Mouse (Mus musculus): Measurements from ENCODE around the gene Nup107. TPM values are rescaled to one million over a fixed set of nuclear protein-coding genes. Genes with fewer than 3 reads are reported as not detected.
"Not testable (repeated sequence)": the region's sequence is repeated elsewhere in the genome, so short reads cannot be mapped to it uniquely, and the experiment has no call there.

Nup107 gene
- total RNA-seq, 2 experiments from 2014 or later: 5.8 to 6.6 TPM

- intact Hi-C loops (cut with DNase I): no loop called here
- Histone ChIP-seq H3K27ac (peak overlapping the region; percentile 48), H3K4me3 (peak overlapping the region; percentile 5; the same call in 1 of the 2 replicates)
- TF ChIP-seq CTCF (IDR thresholded peaks at IDR 0.05): no peak
- DNase-seq: peak; percentile 52
These were observed 74.1 kb downstream of the Nup107 start for GRCm38 (mm10) chr10:117718161-117719119.

DNA sequence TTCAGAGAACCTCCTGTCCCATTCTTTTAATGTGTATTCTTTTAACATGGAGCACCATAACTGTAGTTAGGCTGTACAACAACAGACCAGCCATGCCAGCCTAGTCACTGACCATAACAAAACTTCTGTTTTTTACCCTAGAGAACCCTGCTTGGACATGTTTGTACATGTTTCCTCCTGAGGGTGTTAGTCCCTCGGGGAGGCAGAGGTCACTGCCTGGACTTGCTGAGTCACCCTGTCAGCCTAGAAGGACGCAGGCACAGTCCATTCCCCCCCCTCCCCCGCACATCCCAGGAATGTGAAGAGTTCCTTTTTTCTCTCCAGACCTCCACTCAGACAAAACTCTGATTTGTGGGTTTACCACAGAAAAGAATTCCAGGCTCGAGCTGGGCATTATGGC, 74.9 kb downstream of the Nup107 start:
- intact Hi-C loops (cut with DNase I): no loop called here
- TF ChIP-seq CTCF (IDR thresholded peaks at IDR 0.05): no peak
- no peak overlapping the region for H3K4me3 ChIP-seq
- H3K27ac ChIP-seq: peak overlapping the region; percentile 48
- DNase-seq: peak; percentile 63

GRCm38 (mm10) chr10:117716686-117717085, 75.8 kb downstream of the Nup107 start:
- Histone ChIP-seq H3K4me3 (no peak overlapping the region), H3K27ac (no peak overlapping the region)
- no peak for DNase-seq
- intact Hi-C loops (cut with DNase I): no loop called here
- no peak for TF ChIP-seq CTCF (IDR thresholded peaks at IDR 0.05)

DNA sequence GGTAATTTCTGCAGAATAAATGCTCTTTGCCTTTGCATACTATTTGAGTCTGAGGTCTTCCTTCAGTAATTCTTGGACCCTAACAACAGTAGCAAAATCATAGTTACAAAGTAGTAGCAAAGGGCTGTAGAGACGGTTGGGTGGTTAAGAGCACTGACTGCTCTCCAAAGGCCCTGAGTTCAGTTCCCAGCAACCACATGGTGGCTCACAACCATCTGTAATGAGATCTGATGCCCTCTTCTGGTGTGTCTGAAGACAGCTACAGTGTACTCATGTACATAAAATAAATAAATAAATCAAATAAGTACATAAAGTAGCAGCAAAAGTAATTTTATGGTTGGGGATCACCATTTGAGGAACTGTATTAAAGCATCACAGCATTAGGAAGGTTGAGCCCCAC, 76.9 kb downstream of the Nup107 start:
- not testable (repeated sequence) for H3K27ac ChIP-seq

DNA sequence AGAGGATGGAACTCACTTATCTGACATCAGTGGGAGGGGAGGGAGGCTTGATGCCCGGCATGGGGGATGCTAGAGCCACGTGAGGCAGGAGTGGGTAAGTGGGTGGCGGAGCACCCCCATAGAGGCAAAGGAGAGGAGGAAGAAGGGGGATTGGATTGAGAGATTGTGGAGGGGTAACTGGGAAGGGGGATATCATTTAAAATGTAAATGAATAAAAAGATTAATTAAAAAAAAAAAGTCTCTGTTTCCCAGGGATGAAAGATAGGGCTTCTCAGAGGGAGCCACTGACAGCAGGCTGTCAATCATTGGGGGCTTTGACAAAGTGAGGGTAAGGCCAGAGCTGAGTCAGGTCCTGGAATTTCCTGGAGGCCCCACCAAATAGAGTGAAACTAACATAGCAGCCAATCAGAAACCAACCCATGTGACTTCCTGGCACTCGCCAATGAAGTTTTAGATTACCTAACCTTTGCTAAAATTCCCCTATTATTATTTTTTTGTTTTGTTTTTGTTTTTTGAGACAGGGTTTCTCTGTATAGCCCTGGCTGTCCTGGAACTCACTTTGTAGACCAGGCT, 77.5 kb downstream of the Nup107 start:
- DNase-seq: no peak
- no peak for TF ChIP-seq CTCF (IDR thresholded peaks at IDR 0.05)
- Histone ChIP-seq H3K4me3 (no peak overlapping the region), H3K27ac (no peak overlapping the region)
- intact Hi-C loops (cut with DNase I): no loop called here

More for the DNA sequence above, 76.9 kb downstream of the Nup107 start:
- H3K4me3 ChIP-seq; intact Hi-C loops (cut with DNase I); DNase-seq: not testable (repeated sequence)

- intact Hi-C loops (cut with DNase I): no loop called here
- no peak for TF ChIP-seq CTCF (IDR thresholded peaks at IDR 0.05)
These were observed 78.4 kb downstream of the Nup107 start for GRCm38 (mm10) chr10:117714048-117714545.

GRCm38 (mm10) chr10:117713466-117713865, 79.0 kb downstream of the Nup107 start:
- Histone ChIP-seq H3K27ac (no peak overlapping the region), H3K4me3 (no peak overlapping the region)
- intact Hi-C loops (cut with DNase I): no loop called here
- no peak for DNase-seq
- TF ChIP-seq CTCF (IDR thresholded peaks at IDR 0.05): no peak

More at GRCm38 (mm10) chr10:117714048-117714545, 78.4 kb downstream of the Nup107 start:
- Histone ChIP-seq H3K4me3 (no peak overlapping the region), H3K27ac (no peak overlapping the region)
- no peak for DNase-seq

DNA sequence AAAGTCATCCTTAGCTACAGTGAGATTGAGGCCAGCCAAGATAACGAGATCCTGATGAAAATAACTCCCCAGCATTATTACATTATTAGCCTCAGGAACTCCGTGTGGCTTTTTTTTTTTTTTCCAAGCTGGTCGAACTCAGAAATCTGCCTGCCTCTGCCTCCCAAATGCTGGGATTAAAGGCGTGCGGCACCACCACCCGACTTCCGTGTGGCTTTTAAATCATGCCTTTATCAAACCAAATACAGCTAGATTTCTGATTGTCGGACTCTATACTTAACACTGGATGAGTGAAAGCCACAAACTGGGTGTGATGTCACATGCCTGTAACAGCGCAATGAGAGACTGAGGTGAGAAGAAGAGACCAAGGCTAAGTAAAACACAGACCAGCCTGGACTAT, 79.6 kb downstream of the Nup107 start:
- no peak for TF ChIP-seq CTCF (IDR thresholded peaks at IDR 0.05)
- Histone ChIP-seq H3K4me3 (no peak overlapping the region), H3K27ac (no peak overlapping the region)
- intact Hi-C loops (cut with DNase I): no loop called here
- no peak for DNase-seq

DNA sequence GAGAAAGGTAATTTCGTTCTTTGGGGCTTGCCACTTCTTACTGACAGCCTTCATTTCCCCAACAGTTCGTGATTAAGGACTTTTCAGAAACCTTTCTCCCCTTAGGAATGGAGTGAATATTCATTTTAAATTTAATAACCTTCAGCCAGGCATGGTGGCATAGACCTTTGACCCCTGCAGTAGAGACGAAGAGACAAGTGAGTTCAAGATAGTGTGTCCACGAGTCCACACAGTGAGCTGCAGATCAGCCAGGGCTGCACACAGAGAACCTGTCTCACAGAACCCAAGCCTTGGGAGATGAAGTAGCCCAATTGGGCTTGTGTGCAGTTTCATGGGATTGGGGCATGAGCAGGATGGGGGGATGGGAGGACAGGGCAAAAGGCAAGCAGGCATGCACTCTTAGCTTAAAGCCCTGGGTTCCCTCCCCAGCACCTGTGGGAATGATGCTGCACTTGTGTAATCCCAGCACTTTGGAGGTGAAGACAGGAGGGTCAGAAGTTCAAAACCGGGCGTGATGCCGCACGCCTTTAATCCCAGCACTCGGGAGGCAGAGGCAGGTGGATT, 80.2 kb downstream of the Nup107 start:
- intact Hi-C loops (cut with DNase I): no loop called here
- H3K27ac ChIP-seq: no peak overlapping the region
- TF ChIP-seq CTCF (IDR thresholded peaks at IDR 0.05): no peak

DNA sequence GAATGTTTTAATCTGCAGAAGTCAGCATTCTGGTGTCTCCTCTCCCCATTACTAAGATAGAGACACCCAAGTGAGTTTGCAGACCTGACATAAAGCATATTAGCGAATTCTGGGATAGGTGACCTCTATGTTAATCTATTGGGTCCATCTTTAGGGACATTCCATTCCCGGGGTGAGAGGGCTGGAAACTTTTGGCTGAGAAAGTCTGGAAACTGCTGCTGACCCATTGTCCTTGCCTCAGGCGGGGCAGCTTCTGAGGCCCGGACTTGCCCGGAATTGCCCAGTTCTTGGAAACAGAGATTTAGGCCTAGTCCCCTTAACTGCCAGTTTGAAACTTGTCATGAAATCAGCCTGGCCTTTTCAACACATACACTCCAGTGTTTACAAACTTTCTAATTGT, 81.1 kb downstream of the Nup107 start:
- intact Hi-C loops (cut with DNase I): no loop called here
- DNase-seq: no peak
- peak overlapping the region; percentile 81 for H3K4me3 ChIP-seq
- peak overlapping the region; percentile 95; the same call in 1 of the 2 replicates for H3K27ac ChIP-seq
- no peak for TF ChIP-seq CTCF (IDR thresholded peaks at IDR 0.05)

More for the DNA sequence above, 80.2 kb downstream of the Nup107 start:
- no peak overlapping the region for H3K4me3 ChIP-seq
- no peak for DNase-seq

DNA sequence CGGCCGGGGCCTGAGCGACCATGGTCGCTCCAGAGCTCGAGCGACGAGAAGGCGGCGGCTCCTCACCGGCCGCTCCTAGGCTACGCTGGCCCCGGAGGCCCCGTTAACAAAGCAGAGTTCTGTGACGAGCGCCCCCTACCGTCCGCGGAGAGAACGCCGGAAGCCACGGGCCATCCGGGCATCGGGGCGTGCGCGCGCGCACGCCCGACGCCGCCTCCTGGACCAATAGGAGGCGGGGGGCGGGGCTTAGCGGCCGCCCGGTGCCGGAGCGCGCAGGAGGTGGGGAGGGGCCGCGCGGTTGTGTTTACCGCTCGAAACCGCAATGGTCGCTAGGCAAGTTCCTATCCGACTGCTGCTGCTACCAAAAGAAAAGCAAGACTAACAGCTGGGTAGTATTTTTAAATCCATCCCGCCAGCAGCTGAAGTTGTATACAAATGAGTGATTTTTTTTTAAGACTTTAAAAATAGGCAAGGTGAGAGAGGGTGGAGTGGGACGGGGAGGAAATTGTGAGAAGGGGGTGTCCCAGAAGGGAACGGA, 81.8 kb downstream of the Nup107 start, which contains the start of gene Mdm2:
TSS of gene Mdm2 (minus strand) at position 155 of the 538 bp plus-strand sequence.
- DNase-seq: peak; percentile 98
- peak within 1 kb of the TSS; percentile 95 for H3K27ac ChIP-seq
- H3K4me3 ChIP-seq: peak within 1 kb of the TSS; percentile 81
- intact Hi-C loops (cut with DNase I): no loop called here
- TF ChIP-seq CTCF (IDR thresholded peaks at IDR 0.05): peak; percentile 84

DNA sequence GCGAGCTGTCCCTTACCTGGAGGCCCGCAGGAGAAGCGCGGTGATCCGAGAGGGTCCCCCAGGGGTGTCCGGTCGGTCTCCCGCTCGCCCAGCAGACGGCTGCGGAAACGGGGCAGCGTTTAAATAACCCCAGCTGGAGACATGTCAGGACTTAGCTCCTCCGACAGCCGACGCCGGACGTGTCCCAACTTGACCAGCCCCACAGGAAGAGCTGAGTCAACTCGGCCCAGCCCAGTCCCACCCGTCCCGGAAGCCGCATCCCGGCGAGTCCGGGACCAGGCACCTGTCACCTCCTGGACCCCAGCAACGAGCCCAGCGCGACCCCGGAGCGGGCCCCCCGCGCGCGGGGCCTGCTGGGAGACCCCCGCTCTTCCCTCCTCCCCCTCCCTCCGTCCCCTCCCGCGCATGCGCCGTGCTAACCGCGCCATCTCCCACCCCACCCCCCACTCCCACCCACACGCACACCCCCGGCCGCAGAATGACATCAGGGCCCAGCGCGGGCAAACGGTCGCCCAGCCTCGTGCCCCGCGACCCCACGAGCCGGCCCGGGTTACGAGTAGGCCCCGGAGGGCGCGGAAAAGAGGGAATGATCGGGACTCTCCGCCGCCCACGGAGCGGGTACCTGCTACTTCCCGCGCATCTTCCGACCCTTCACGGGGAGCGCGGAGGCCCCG, 82.4 kb downstream of the Nup107 start:
- intact Hi-C loops (cut with DNase I): loop anchor here (10.0 kb wide), 2 partner anchors 345 to 485 kb away; partner anchors contain the start of gene Yeats4
- DNase-seq: peak; percentile 87
- no peak for TF ChIP-seq CTCF (IDR thresholded peaks at IDR 0.05)
- peak overlapping the region; percentile 95 for H3K27ac ChIP-seq
- peak overlapping the region; percentile 81 for H3K4me3 ChIP-seq
